Mouse (Mus musculus) kidney, postnatal 4 days (tissue): Measurements from ENCODE around the gene Maco1.
A peak's percentile ranks its signal among the peaks of the same experiment; 100 is the strongest.

ENCODE experiments used
- DNase-seq, 2 experiments: peaks; one replicate each; pipeline ENCODE4 v3.0.0; 2021; ENCODE audit warnings: mixed read lengths in 2 of 2

Gene Maco1

GRCm38 (mm10) chr4:134853259-134853636 is at the start of gene Maco1:
Maco1 (minus strand) TSS chr4:134853345.
- peak; percentile 98 to 99 for DNase-seq

GRCm38 (mm10) chr4:134901126-134901525 is 48.0 kb upstream of the Maco1 start:
- DNase-seq: no peak

- DNase-seq: no peak
Observed at GRCm38 (mm10) chr4:134897256-134897655, 44.1 kb upstream of the Maco1 start.

- DNase-seq: peak; percentile 74 to 81
Observed at GRCm38 (mm10) chr4:134892096-134892495, 39.0 kb upstream of the Maco1 start.

GRCm38 (mm10) chr4:134884364-134884763 is 31.2 kb upstream of the Maco1 start:
- no peak for DNase-seq

- DNase-seq: no peak
Observed at GRCm38 (mm10) chr4:134883808-134884207, 30.7 kb upstream of the Maco1 start.

GRCm38 (mm10) chr4:134883266-134883665 is 30.1 kb upstream of the Maco1 start:
- DNase-seq: peak; percentile 47 to 65

- DNase-seq: peak; percentile 37 to 48
Observed at GRCm38 (mm10) chr4:134880041-134880440, 26.9 kb upstream of the Maco1 start.

GRCm38 (mm10) chr4:134879410-134879981 is 26.4 kb upstream of the Maco1 start:
- DNase-seq: peak; percentile 90 to 91

- DNase-seq: no peak
Observed at GRCm38 (mm10) chr4:134876171-134876570, 23.0 kb upstream of the Maco1 start.

- DNase-seq: no peak
Observed at GRCm38 (mm10) chr4:134871950-134872349, 18.8 kb upstream of the Maco1 start.

- DNase-seq: no peak
Observed at GRCm38 (mm10) chr4:134871477-134871876, 18.3 kb upstream of the Maco1 start.

- DNase-seq: no peak
Observed at GRCm38 (mm10) chr4:134869815-134870375, 16.8 kb upstream of the Maco1 start.

GRCm38 (mm10) chr4:134869068-134869730 is 16.1 kb upstream of the Maco1 start:
- DNase-seq: peak; percentile 26 to 34

- DNase-seq: no peak
Observed at GRCm38 (mm10) chr4:134868490-134868889, 15.3 kb upstream of the Maco1 start.

GRCm38 (mm10) chr4:134868065-134868464 is 14.9 kb upstream of the Maco1 start:
- DNase-seq: no peak

- no peak for DNase-seq
Observed at GRCm38 (mm10) chr4:134867661-134868060, 14.5 kb upstream of the Maco1 start.

- DNase-seq: no peak
Observed at GRCm38 (mm10) chr4:134867213-134867612, 14.1 kb upstream of the Maco1 start.

GRCm38 (mm10) chr4:134865789-134866188 is 12.6 kb upstream of the Maco1 start:
- DNase-seq: no peak

- DNase-seq: no peak
Observed at GRCm38 (mm10) chr4:134865340-134865739, 12.2 kb upstream of the Maco1 start.

GRCm38 (mm10) chr4:134863937-134864729 is 11.0 kb upstream of the Maco1 start, which contains the start of gene Rhd:
Rhd (plus strand) TSS chr4:134864536.
- no peak for DNase-seq

GRCm38 (mm10) chr4:134862996-134863395 is 9.9 kb upstream of the Maco1 start:
- no peak for DNase-seq

GRCm38 (mm10) chr4:134861884-134862283 is 8.7 kb upstream of the Maco1 start:
- peak in 1 of 2 experiments; percentile 34 for DNase-seq
